Mouse (Mus musculus) embryonic facial prominence, embryonic 14.5 days (tissue): ENCODE results near the gene Amotl1. TPM values are rescaled to one million over a fixed set of nuclear protein-coding genes. Genes with fewer than 3 reads are reported as not detected.

Experiments
- ATAC-seq: fragments of 200-750 bp; cut with Nextera tagmentation; 2 replicates; pipeline ENCODE4 v1.8.0; 2017; ENCODE audit warnings: low read depth, moderate number of reproducible peaks, moderate TSS enrichment
- DNase-seq: peaks from one replicate; pipeline ENCODE4 v3.0.0-alpha.2; 2015; ENCODE audit warnings: low spot score
- H3K27ac ChIP-seq: fragments of 300-500 bp; sonication (generic); replicated peaks from 2 replicates; pipeline ENCODE4 v1.5.1; 2014; ENCODE audit warnings: low read depth, mild to moderate bottlenecking, low read length, moderate library complexity
- H3K27me3 ChIP-seq: fragments of 300-500 bp; sonication (generic); replicated peaks from 2 replicates; pipeline ENCODE4 v1.6.1; 2014; ENCODE audit warnings: low read length; ENCODE audit not compliant: control insufficient read depth, insufficient read depth
- H3K36me3 ChIP-seq: fragments of 300-500 bp; sonication (generic); 2 replicates; pipeline ENCODE4 v1.6.1; 2014; ENCODE audit warnings: low read length, mixed read lengths; ENCODE audit not compliant: control insufficient read depth, insufficient read depth
- H3K4me1 ChIP-seq: fragments of 300-500 bp; sonication (generic); 2 replicates; pipeline ENCODE4 v1.6.1; 2014; ENCODE audit warnings: antibody characterized with exemption, low read length; ENCODE audit not compliant: control insufficient read depth, insufficient read depth
- H3K4me2 ChIP-seq: fragments of 300-500 bp; sonication (generic); 2 replicates; pipeline ENCODE4 v1.6.1; 2014; ENCODE audit warnings: low read depth, mild to moderate bottlenecking, low read length, moderate library complexity, mixed read lengths
- H3K4me3 ChIP-seq: fragments of 300-500 bp; sonication (generic); 2 replicates; pipeline ENCODE4 v1.5.1; 2014; ENCODE audit warnings: low read depth, mild to moderate bottlenecking, low read length
- H3K9ac ChIP-seq: fragments of 300-500 bp; sonication (generic); 2 replicates; pipeline ENCODE4 v1.6.1; 2014; ENCODE audit warnings: low read depth, mild to moderate bottlenecking, low read length, moderate library complexity, mixed read lengths
- H3K9me3 ChIP-seq: fragments of 300-500 bp; sonication (generic); 2 replicates; pipeline ENCODE4 v1.6.1; 2016; ENCODE audit warnings: low read length; ENCODE audit not compliant: control insufficient read depth
- WGBS: fragments of 180-500 bp; shearing (Covaris S2); extraction: QIAGEN DNeasy Blood & Tissue Kit; methylation state at CpG from one replicate; pipeline ENCODE4 v1.1.7; 2014; 5-methylcytosine and 5-hydroxymethylcytosine counted together
- polyA plus RNA-seq: library from polyadenylated mRNA; unstranded; fragments of >200 nt; fragmentation: Nextera tagmentation; extraction: Ambion mirVana; gene quantifications from 2 replicates; pipeline ENCODE4 v1.2.1, GENCODE M21; 2014

Gene Amotl1
- polyA plus RNA-seq, 1 experiment from 2014 or later, result 49.1 TPM

DNA sequence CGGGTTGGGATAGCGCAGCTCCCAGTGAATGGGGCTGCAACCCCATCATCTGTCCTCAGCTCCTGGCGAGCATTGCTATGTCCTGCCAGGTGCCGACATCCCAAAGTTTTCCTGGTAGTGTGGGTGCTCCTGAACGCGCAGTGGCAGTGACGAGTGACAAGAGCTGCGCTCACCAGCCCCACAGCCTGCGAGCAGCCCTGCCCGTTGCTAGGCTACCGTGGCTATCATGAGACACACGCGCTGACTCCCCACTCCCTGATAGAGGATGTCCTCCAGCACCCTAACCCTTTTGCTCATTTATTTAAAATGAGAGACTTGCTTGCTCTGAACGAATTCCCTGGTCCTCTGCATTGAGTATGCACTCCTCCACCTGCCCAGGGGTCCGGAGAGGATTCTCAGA, 10.7 kb downstream of the Amotl1 start:
- H3K4me1 ChIP-seq, result peaks cover 16% of the 10 kb centered on the region; the same call in 1 of the 2 replicates
- H3K27me3 ChIP-seq, result peaks cover 5% of the 10 kb centered on the region; the same call in 1 of the 2 replicates
- no peak for DNase-seq
- H3K9ac ChIP-seq, result no peak overlapping the region
- H3K27ac ChIP-seq, result no peak overlapping the region
- no peak overlapping the region for H3K4me2 ChIP-seq
- H3K36me3 ChIP-seq, result no peaks in the 10 kb centered on the region
- ATAC-seq, result no peak
- H3K4me3 ChIP-seq, result no peak overlapping the region
- WGBS, result 23% methylated on average over 15 of the region's 15 CpGs
- H3K9me3 ChIP-seq, result no peaks in the 10 kb centered on the region

GRCm38 (mm10) chr9:14632365-14633163, 12.3 kb downstream of the Amotl1 start:
- Histone ChIP-seq H3K4me2 (no peak overlapping the region), H3K9ac (no peak overlapping the region), H3K4me3 (no peak overlapping the region), H3K36me3 (no peaks in the 10 kb centered on the region), H3K27ac (peak overlapping the region; percentile 45; the same call in 1 of the 2 replicates), H3K27me3 (peaks cover 5% of the 10 kb centered on the region; the same call in 1 of the 2 replicates), H3K9me3 (no peaks in the 10 kb centered on the region), H3K4me1 (peaks cover 16% of the 10 kb centered on the region; the same call in 1 of the 2 replicates)
- ATAC-seq (no peak), DNase-seq (no peak)
- WGBS, result 65% methylated on average over 10 of the region's 10 CpGs

DNA sequence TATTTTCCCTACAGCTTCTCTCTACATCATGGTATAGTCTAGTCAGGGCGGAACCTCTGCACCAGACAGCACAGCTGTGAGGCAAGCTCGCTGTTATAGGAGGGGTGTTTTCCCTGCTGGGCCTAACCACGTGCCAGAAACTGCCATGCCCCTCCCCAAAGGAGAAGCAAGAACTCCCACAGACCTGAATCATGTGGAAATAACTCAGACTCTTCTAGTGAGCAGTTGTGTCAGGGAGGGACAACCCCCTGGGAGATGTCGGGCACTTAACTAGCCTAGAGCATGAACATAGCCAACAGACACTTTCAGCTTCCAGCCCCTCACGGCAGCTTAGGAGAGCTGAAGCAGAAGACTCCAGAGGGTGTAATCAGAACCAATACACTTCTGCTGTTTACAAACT, 13.1 kb downstream of the Amotl1 start:
- no peaks in the 10 kb centered on the region for H3K36me3 ChIP-seq
- H3K9ac ChIP-seq, result no peak overlapping the region
- no peak overlapping the region for H3K4me2 ChIP-seq
- 0 out of 2 replicates have a peak overlapping the region, but pooled peaks have one; percentile 45 for H3K27ac ChIP-seq
- H3K27me3 ChIP-seq, result peaks cover 5% of the 10 kb centered on the region; the same call in 1 of the 2 replicates
- H3K4me1 ChIP-seq, result peaks cover 16% of the 10 kb centered on the region; the same call in 1 of the 2 replicates
- WGBS, result 17% methylated on average over 5 of the region's 5 CpGs
- no peaks in the 10 kb centered on the region for H3K9me3 ChIP-seq
- ATAC-seq (peak; percentile 85), DNase-seq (peak; percentile 78)
- H3K4me3 ChIP-seq, result no peak overlapping the region

DNA sequence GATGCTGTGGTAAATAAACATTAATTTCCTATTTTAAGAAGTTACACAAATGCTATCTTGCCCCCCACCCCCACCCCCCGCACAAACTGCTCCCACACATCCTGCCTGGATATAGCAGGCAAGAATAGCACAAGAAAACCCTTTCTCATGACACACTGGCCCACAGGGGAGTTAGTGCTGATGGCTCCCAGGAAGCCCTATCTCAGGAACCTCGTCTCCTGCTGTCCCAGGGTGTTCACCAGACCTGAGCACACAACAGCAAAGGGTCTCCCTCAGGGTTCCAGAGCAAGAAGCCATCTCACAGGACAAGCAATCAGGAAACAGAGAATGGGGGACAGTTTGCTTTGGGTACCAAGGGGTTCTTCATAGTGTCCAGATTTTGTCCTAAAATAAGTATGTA, 17.3 kb downstream of the Amotl1 start:
- Histone ChIP-seq H3K27me3 (no peaks in the 10 kb centered on the region), H3K27ac (no peak overlapping the region), H3K4me3 (no peak overlapping the region), H3K36me3 (no peaks in the 10 kb centered on the region), H3K4me1 (peaks cover 46% of the 10 kb centered on the region), H3K9ac (no peak overlapping the region), H3K9me3 (no peaks in the 10 kb centered on the region), H3K4me2 (no peak overlapping the region)
- ATAC-seq, result no peak
- WGBS, result 85% methylated on average over 2 of the region's 2 CpGs
- no peak for DNase-seq

GRCm38 (mm10) chr9:14625961-14626360, 18.9 kb downstream of the Amotl1 start:
- WGBS, result 81% methylated on average over 3 of the region's 3 CpGs
- H3K9ac ChIP-seq, result no peak overlapping the region

DNA sequence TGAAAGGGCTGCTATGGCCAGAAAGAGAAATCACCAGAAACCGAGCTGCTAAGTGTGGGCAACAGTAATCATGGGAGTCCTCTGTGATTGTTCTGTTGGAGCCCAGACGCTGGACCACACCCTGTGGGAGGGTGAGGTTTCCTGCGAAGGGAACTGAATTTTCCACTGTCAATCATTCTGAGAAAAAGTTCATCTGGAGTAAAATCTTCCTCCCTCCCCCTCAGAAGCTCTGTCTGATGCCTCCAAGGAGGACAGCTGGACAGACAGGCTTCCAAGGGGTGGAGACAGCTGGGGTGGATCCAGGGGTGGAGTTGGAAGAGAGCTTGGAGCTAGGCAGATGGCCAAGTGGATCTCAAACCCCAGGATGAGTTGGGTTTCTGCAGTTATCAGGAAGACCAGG, 19.8 kb downstream of the Amotl1 start:
- no peak overlapping the region for H3K4me3 ChIP-seq
- no peak overlapping the region for H3K4me2 ChIP-seq
- 14% methylated on average over 3 of the region's 3 CpGs for WGBS
- no peaks in the 10 kb centered on the region for H3K36me3 ChIP-seq
- ATAC-seq (peak; percentile 65), DNase-seq (peak; percentile 85)
- no peaks in the 10 kb centered on the region for H3K9me3 ChIP-seq
- no peaks in the 10 kb centered on the region for H3K27me3 ChIP-seq
- no peak overlapping the region for H3K9ac ChIP-seq
- H3K27ac ChIP-seq, result no peak overlapping the region
- H3K4me1 ChIP-seq, result peaks cover 36% of the 10 kb centered on the region

More at GRCm38 (mm10) chr9:14625961-14626360, 18.9 kb downstream of the Amotl1 start:
- no peaks in the 10 kb centered on the region for H3K9me3 ChIP-seq
- H3K4me2 ChIP-seq, result no peak overlapping the region
- peaks cover 36% of the 10 kb centered on the region for H3K4me1 ChIP-seq
- no peaks in the 10 kb centered on the region for H3K27me3 ChIP-seq
- ATAC-seq (no peak), DNase-seq (no peak)
- no peak overlapping the region for H3K27ac ChIP-seq
- H3K36me3 ChIP-seq, result no peaks in the 10 kb centered on the region
- no peak overlapping the region for H3K4me3 ChIP-seq

GRCm38 (mm10) chr9:14623928-14624327, 20.9 kb downstream of the Amotl1 start:
- Histone ChIP-seq H3K4me2 (no peak overlapping the region), H3K27me3 (no peaks in the 10 kb centered on the region), H3K4me1 (peaks cover 36% of the 10 kb centered on the region), H3K9me3 (no peaks in the 10 kb centered on the region), H3K4me3 (no peak overlapping the region), H3K9ac (no peak overlapping the region), H3K36me3 (no peaks in the 10 kb centered on the region), H3K27ac (peak overlapping the region; percentile 50)
- ATAC-seq (peak; percentile 58), DNase-seq (no peak)
- WGBS, result 57% methylated on average over 4 of the region's 4 CpGs

- Histone ChIP-seq H3K27me3 (no peaks in the 10 kb centered on the region), H3K27ac (peak overlapping the region; percentile 50), H3K4me3 (no peak overlapping the region), H3K4me2 (no peak overlapping the region), H3K36me3 (no peaks in the 10 kb centered on the region), H3K9ac (no peak overlapping the region), H3K4me1 (peaks cover 36% of the 10 kb centered on the region), H3K9me3 (no peaks in the 10 kb centered on the region)
- ATAC-seq, result peak; percentile 32; the same call in 1 of the 2 replicates
- peak; percentile 69 for DNase-seq
- 29% methylated on average over 5 of the region's 5 CpGs for WGBS
Observed at GRCm38 (mm10) chr9:14623250-14623649, 21.6 kb downstream of the Amotl1 start.
